Mouse (Mus musculus) liver, embryonic 14.5 days (tissue): ENCODE measurements around the gene Snph. TPM values are rescaled to one million over a fixed set of nuclear protein-coding genes. Genes with fewer than 3 reads are reported as not detected.

ENCODE experiments used
- ATAC-seq: fragments of 200-750 bp; cut with Nextera tagmentation; 2 replicates; pipeline ENCODE4 v1.8.0; 2017; ENCODE audit warnings: moderate number of reproducible peaks, mild to moderate bottlenecking, moderate library complexity; ENCODE audit not compliant: insufficient read depth
- DNase-seq, 3 experiments: peaks; one replicate each; pipeline ENCODE4 v3.0.0-alpha.2; 2012 to 2013; ENCODE audit warnings: low read depth in 3 of 3, low spot score in 3 of 3
- H3K27ac ChIP-seq: fragments of 300-500 bp; sonication (generic); 2 replicates; pipeline ENCODE4 v1.5.1; 2014; ENCODE audit warnings: moderate library complexity, mild to moderate bottlenecking, control low read depth, inconsistent platforms
- H3K27me3 ChIP-seq: fragments of 300-500 bp; sonication (generic); 2 replicates; pipeline ENCODE4 v1.6.1; 2014; ENCODE audit warnings: mild to moderate bottlenecking, low read length, moderate library complexity; ENCODE audit not compliant: control insufficient read depth, insufficient read depth
- H3K36me3 ChIP-seq: fragments of 300-500 bp; sonication (generic); replicated peaks from 2 replicates; pipeline ENCODE4 v1.6.1; 2014; ENCODE audit warnings: low read depth; ENCODE audit not compliant: control insufficient read depth, insufficient read depth
- H3K4me1 ChIP-seq, 2 experiments: fragments of 200-500 bp in 1 of 2; fragments of 300-500 bp in 1 of 2; sonication (generic) in 1 of 2; replicated peaks; 2 replicates each; pipeline ENCODE4 v1.6.1; 2012 to 2014; ENCODE audit warnings: antibody characterized with exemption in 1 of 2, inconsistent platforms in 1 of 2, low read length in 1 of 2; ENCODE audit not compliant: control insufficient read depth in 2 of 2, insufficient read depth in 2 of 2
- H3K4me2 ChIP-seq: fragments of 300-500 bp; sonication (generic); 2 replicates; pipeline ENCODE4 v1.6.1; 2014; ENCODE audit warnings: low read depth, mild to moderate bottlenecking, control low read depth, moderate library complexity
- H3K4me3 ChIP-seq, 2 experiments: fragments of 200-500 bp in 1 of 2; fragments of 300-500 bp in 1 of 2; sonication (generic) in 1 of 2; 2 replicates each; pipeline ENCODE4 v1.5.1; 2012 to 2014; ENCODE audit warnings: low read depth in 2 of 2, low read length in 2 of 2, mild to moderate bottlenecking in 2 of 2, control low read depth in 1 of 2, inconsistent platforms in 1 of 2, moderate library complexity in 1 of 2; ENCODE audit not compliant: insufficient read depth in 1 of 2
- H3K9ac ChIP-seq: fragments of 300-500 bp; sonication (generic); replicated peaks from 2 replicates; pipeline ENCODE4 v1.6.1; 2014; ENCODE audit warnings: mild to moderate bottlenecking, control low read depth, moderate library complexity
- H3K9me3 ChIP-seq: fragments of 300-500 bp; sonication (generic); 2 replicates; pipeline ENCODE4 v1.6.1; 2016; ENCODE audit warnings: low read length, mixed read lengths; ENCODE audit not compliant: control insufficient read depth
- CTCF ChIP-seq: IDR thresholded peaks from 2 replicates; pipeline ENCODE4 v1.5.1; 2016; ENCODE audit warnings: antibody characterized with exemption, low read depth, control low read depth
- EP300 ChIP-seq: IDR thresholded peaks from 2 replicates; pipeline ENCODE4 v1.6.1; 2016; ENCODE audit warnings: antibody characterized with exemption, low read depth
- WGBS: fragments of 180-500 bp; shearing (Covaris S2); extraction: QIAGEN DNeasy Blood & Tissue Kit; methylation state at CpG from one replicate; pipeline ENCODE4 v1.1.7; 2014; ENCODE audit not compliant: insufficient replicate concordance; 5-methylcytosine and 5-hydroxymethylcytosine counted together
- polyA plus RNA-seq, 2 experiments: library from polyadenylated mRNA; depleted of rRNA in 1 of 2; stranded (reverse) in 1 of 2; unstranded in 1 of 2; fragments of >200 nt; fragmentation: Nextera tagmentation in 1 of 2; extraction: Ambion mirVana in 1 of 2; gene quantifications; 2 replicates each; pipeline versions ENCODE4 v1.2.1 to v1.2.3; 2012 to 2014

The Snph gene
- polyA plus RNA-seq, 2 experiments = 0.01 TPM; not detected in 1

GRCm38 (mm10) chr2:151564986-151565385 lies 67.4 kb downstream of the Snph start:
- DNase-seq = no peak
- Histone ChIP-seq H3K9ac (no peak overlapping the region), H3K9me3 (no peaks in the 10 kb centered on the region), H3K27me3 (no peaks in the 10 kb centered on the region), H3K36me3 (no peaks in the 10 kb centered on the region), H3K4me2 (no peak overlapping the region), H3K4me1 (peaks cover 0 to 4% of the 10 kb centered on the region in 2 experiments; a peak in 1 of 4 replicates), H3K27ac (no peak overlapping the region), H3K4me3 (no peak overlapping the region)
- no peak for ATAC-seq
- TF ChIP-seq EP300 (no peak), CTCF (no peak)
- WGBS = 50% methylated on average over 3 of the region's 3 CpGs

- Histone ChIP-seq H3K4me3 (no peak overlapping the region), H3K27ac (no peak overlapping the region), H3K27me3 (no peaks in the 10 kb centered on the region), H3K4me2 (no peak overlapping the region), H3K4me1 (peaks cover 0 to 4% of the 10 kb centered on the region in 2 experiments; a peak in 1 of 4 replicates), H3K9ac (no peak overlapping the region), H3K36me3 (no peaks in the 10 kb centered on the region), H3K9me3 (no peaks in the 10 kb centered on the region)
- TF ChIP-seq EP300 = no peak
- no peak for TF ChIP-seq CTCF
- DNase-seq (no peak), ATAC-seq (no peak)
- WGBS = 74% methylated on average over 1 of the region's 1 CpGs
Observed at GRCm38 (mm10) chr2:151564006-151564405, 68.4 kb downstream of the Snph start.

- no peak overlapping the region for H3K27ac ChIP-seq
- H3K4me2 ChIP-seq = no peak overlapping the region
- no peak overlapping the region for H3K9ac ChIP-seq
- TF ChIP-seq EP300 (no peak), CTCF (no peak)
- H3K27me3 ChIP-seq = no peaks in the 10 kb centered on the region
- peak in 1 of 3 experiments; percentile 22 for DNase-seq
- H3K4me3 ChIP-seq = no peak overlapping the region
- no peaks in the 10 kb centered on the region; the same call in 1 of the 2 replicates for H3K36me3 ChIP-seq
- peak; percentile 61; the same call in 1 of the 2 replicates for ATAC-seq
- peaks cover 0 to 4% of the 10 kb centered on the region in 2 experiments; a peak in 1 of 4 replicates for H3K4me1 ChIP-seq
- 54% methylated on average over 7 of the region's 7 CpGs for WGBS
- H3K9me3 ChIP-seq = no peaks in the 10 kb centered on the region
Observed at GRCm38 (mm10) chr2:151562930-151563921, 69.2 kb downstream of the Snph start.

GRCm38 (mm10) chr2:151549615-151550121 lies 82.7 kb downstream of the Snph start:
- Histone ChIP-seq H3K27me3 (no peaks in the 10 kb centered on the region), H3K4me3 (no peak overlapping the region), H3K36me3 (peaks cover 6% of the 10 kb centered on the region), H3K9ac (no peak overlapping the region), H3K27ac (no peak overlapping the region), H3K4me2 (no peak overlapping the region), H3K4me1 (peaks cover 0 to 6% of the 10 kb centered on the region in 2 experiments; a peak in 2 of 4 replicates), H3K9me3 (no peaks in the 10 kb centered on the region)
- DNase-seq (no peak), ATAC-seq (no peak)
- WGBS = 72% methylated on average over 3 of the region's 3 CpGs
- TF ChIP-seq CTCF (no peak), EP300 (no peak)

- Histone ChIP-seq H3K4me3 (no peak overlapping the region), H3K4me2 (no peak overlapping the region), H3K27ac (no peak overlapping the region), H3K27me3 (no peaks in the 10 kb centered on the region), H3K9ac (no peak overlapping the region), H3K9me3 (no peaks in the 10 kb centered on the region), H3K4me1 (peaks cover 7 to 22% of the 10 kb centered on the region in 2 experiments), H3K36me3 (peaks cover 3% of the 10 kb centered on the region)
- no peak for DNase-seq
- TF ChIP-seq CTCF (no peak), EP300 (no peak)
- no peak for ATAC-seq
- WGBS = 53% methylated on average over 4 of the region's 4 CpGs
Observed at GRCm38 (mm10) chr2:151546571-151546970, 85.8 kb downstream of the Snph start.
